In the genomic region with DNA sequence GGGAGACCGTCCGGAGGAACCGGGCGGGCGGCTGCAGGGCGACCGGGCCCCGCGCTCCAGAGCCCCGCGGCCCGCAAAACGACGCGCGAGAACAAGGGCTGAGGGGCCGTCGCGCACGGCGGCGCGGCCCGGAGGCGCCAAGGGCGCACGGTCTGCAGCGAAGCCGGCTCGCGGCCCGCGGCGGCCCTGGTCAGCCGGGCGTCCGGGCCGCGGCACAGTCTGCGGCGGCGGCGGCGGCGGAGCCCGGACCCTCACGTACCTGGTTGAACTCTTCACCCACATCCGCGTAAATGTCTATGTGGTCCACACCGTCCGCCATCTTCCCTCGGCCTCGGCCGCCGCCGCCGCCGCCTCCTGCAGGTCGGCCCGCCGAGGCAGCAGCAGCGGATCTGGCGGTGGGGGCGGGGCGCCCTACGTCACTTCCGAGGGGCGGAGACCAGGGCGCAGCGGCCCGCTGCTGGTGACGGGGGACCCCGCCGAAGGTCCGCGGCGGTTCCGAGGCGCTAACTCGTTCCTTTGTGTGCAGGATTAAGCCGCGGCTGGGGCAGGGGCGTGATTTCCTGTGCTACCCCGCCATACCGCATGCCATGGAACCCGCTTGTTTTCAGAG, we compare ENCODE assay signal across 8 mouse cellular contexts. TPM values are rescaled to one million over a fixed set of nuclear protein-coding genes. Genes with fewer than 3 reads are reported as not detected.
DNase-seq lines count a peak whose midpoint lies in the region; ATAC-seq and TF ChIP-seq lines count a peak whose summit lies in the region.

No protein-coding gene starts in this region.

- TF ChIP-seq CTCF in ES-Bruce4 (IDR thresholded peaks at IDR 0.05; ENCODE audit: low read depth, low read length) = no peak
- peak; percentile 14; the same call in 1 of the 2 replicates for TF ChIP-seq CTCF in heart, postnatal 0 days (IDR thresholded peaks at IDR 0.05; ENCODE audit: low read depth)

- peak overlapping the region; percentile 98 for H3K9ac ChIP-seq in ES-Bruce4 (ENCODE audit: low read depth, poor library complexity, severe bottlenecking)
- peak overlapping the region; percentile 100 for H3K9ac ChIP-seq in forebrain, embryonic 12.5 days
- peak overlapping the region; percentile 99 for H3K9ac ChIP-seq in heart, postnatal 0 days (replicated peaks; ENCODE audit: low read depth, low read length)
- H3K9ac ChIP-seq in liver, embryonic 15.5 days = peak overlapping the region; percentile 97
- H3K9ac ChIP-seq in neural tube, embryonic 11.5 days (ENCODE audit: low read length) = peak overlapping the region; percentile 99
- H3K9ac ChIP-seq in stomach, embryonic 16.5 days (ENCODE audit: low read length) = peak overlapping the region; percentile 100

- peak overlapping the region; percentile 90 for H3K4me3 ChIP-seq in ES-Bruce4 (ENCODE audit: low read depth, low read length)
- H3K4me3 ChIP-seq in forebrain, embryonic 12.5 days (replicated peaks) = peak overlapping the region; percentile 99
- peak overlapping the region; percentile 98 for H3K4me3 ChIP-seq in heart, postnatal 0 days (ENCODE audit: low read depth, low read length)
- H3K4me3 ChIP-seq in liver, embryonic 15.5 days (replicated peaks) = peak overlapping the region; percentile 99
- peak overlapping the region; percentile 92 for H3K4me3 ChIP-seq in neural tube, embryonic 11.5 days (ENCODE audit: low read depth, low read length)
- peak overlapping the region; percentile 90 for H3K4me3 ChIP-seq in stomach, embryonic 16.5 days (replicated peaks; ENCODE audit: low read length)

- no peaks in the 10 kb centered on the region for H3K9me3 ChIP-seq in ES-Bruce4 (replicated peaks; ENCODE audit: control insufficient read depth, insufficient read depth, low read length, poor library complexity, severe bottlenecking)
- no peaks in the 10 kb centered on the region for H3K9me3 ChIP-seq in forebrain, embryonic 12.5 days
- no peaks in the 10 kb centered on the region for H3K9me3 ChIP-seq in heart, postnatal 0 days (replicated peaks; ENCODE audit: control insufficient read depth, low read length)
- no peaks in the 10 kb centered on the region for H3K9me3 ChIP-seq in liver, embryonic 15.5 days (replicated peaks)
- H3K9me3 ChIP-seq in neural tube, embryonic 11.5 days (ENCODE audit: control insufficient read depth, low read length) = no peaks in the 10 kb centered on the region
- no peaks in the 10 kb centered on the region for H3K9me3 ChIP-seq in stomach, embryonic 16.5 days (replicated peaks; ENCODE audit: control insufficient read depth, low read length)

- no peak for TF ChIP-seq EP300 in ES-Bruce4 (IDR thresholded peaks at IDR 0.05; ENCODE audit: insufficient read depth, low read depth, low read length)
- TF ChIP-seq EP300 in heart, postnatal 0 days (IDR thresholded peaks at IDR 0.05; ENCODE audit: low read depth) = no peak

- no peaks in the 10 kb centered on the region for H3K36me3 ChIP-seq in ES-Bruce4 (ENCODE audit: control insufficient read depth, insufficient read depth, low read length, poor library complexity, severe bottlenecking)
- no peaks in the 10 kb centered on the region for H3K36me3 ChIP-seq in forebrain, embryonic 12.5 days (replicated peaks)
- no peaks in the 10 kb centered on the region for H3K36me3 ChIP-seq in heart, postnatal 0 days (replicated peaks; ENCODE audit: control insufficient read depth, insufficient read depth, low read length)
- H3K36me3 ChIP-seq in liver, embryonic 15.5 days (replicated peaks) = no peaks in the 10 kb centered on the region
- no peaks in the 10 kb centered on the region for H3K36me3 ChIP-seq in neural tube, embryonic 11.5 days (ENCODE audit: control insufficient read depth, insufficient read depth, low read length)
- no peaks in the 10 kb centered on the region for H3K36me3 ChIP-seq in stomach, embryonic 16.5 days (ENCODE audit: control insufficient read depth, insufficient read depth, low read length)

- peak overlapping the region; percentile 73 for H3K4me2 ChIP-seq in forebrain, embryonic 12.5 days
- peak overlapping the region; percentile 88 for H3K4me2 ChIP-seq in heart, postnatal 0 days (ENCODE audit: low read depth, low read length)
- H3K4me2 ChIP-seq in liver, embryonic 15.5 days = peak overlapping the region; percentile 87
- peak overlapping the region; percentile 45 for H3K4me2 ChIP-seq in neural tube, embryonic 11.5 days (ENCODE audit: low read depth)
- H3K4me2 ChIP-seq in stomach, embryonic 16.5 days (ENCODE audit: low read depth, low read length) = peak overlapping the region; percentile 77

- under 1% methylated on average over 67 of the region's 86 CpGs for WGBS in forebrain, embryonic 12.5 days
- under 1% methylated on average over 67 of the region's 86 CpGs for WGBS in heart, postnatal 0 days
- WGBS in liver, embryonic 15.5 days (ENCODE audit: insufficient replicate concordance) = under 1% methylated on average over 85 of the region's 86 CpGs
- 0% methylated on average over 72 of the region's 86 CpGs for WGBS in neural tube, embryonic 11.5 days
- WGBS in stomach, embryonic 16.5 days = under 1% methylated on average over 81 of the region's 86 CpGs

- H3K27ac ChIP-seq in ES-Bruce4 (ENCODE audit: insufficient read depth, low read length) = peak overlapping the region; percentile 22; the same call in 1 of the 2 replicates
- H3K27ac ChIP-seq in forebrain, embryonic 12.5 days = peak overlapping the region; percentile 94
- peak overlapping the region; percentile 97 for H3K27ac ChIP-seq in heart, postnatal 0 days (ENCODE audit: low read depth)
- peak overlapping the region; percentile 83 for H3K27ac ChIP-seq in liver, embryonic 15.5 days (replicated peaks)
- H3K27ac ChIP-seq in neural tube, embryonic 11.5 days (ENCODE audit: low read depth, low read length) = peak overlapping the region; percentile 85
- peak overlapping the region; percentile 92 for H3K27ac ChIP-seq in stomach, embryonic 16.5 days (ENCODE audit: low read length)

- H3K27me3 ChIP-seq in ES-Bruce4 (ENCODE audit: control insufficient read depth, insufficient read depth, low read length, poor library complexity, severe bottlenecking) = no peaks in the 10 kb centered on the region
- no peaks in the 10 kb centered on the region for H3K27me3 ChIP-seq in forebrain, embryonic 12.5 days
- no peaks in the 10 kb centered on the region for H3K27me3 ChIP-seq in heart, postnatal 0 days (ENCODE audit: control insufficient read depth, insufficient read depth, low read length)
- H3K27me3 ChIP-seq in liver, embryonic 15.5 days = no peaks in the 10 kb centered on the region
- H3K27me3 ChIP-seq in neural tube, embryonic 11.5 days (ENCODE audit: control insufficient read depth, insufficient read depth, low read length) = no peaks in the 10 kb centered on the region
- H3K27me3 ChIP-seq in stomach, embryonic 16.5 days (ENCODE audit: control insufficient read depth, insufficient read depth, low read length) = no peaks in the 10 kb centered on the region

- peak; percentile 85 for TF ChIP-seq POLR2A in ES-Bruce4 (IDR thresholded peaks at IDR 0.05; ENCODE audit: insufficient read depth, low read length)

- ATAC-seq in forebrain, embryonic 12.5 days (ENCODE audit: low FRiP score) = peak; percentile 98
- ATAC-seq in heart, postnatal 0 days (ENCODE audit: insufficient read depth, low read depth) = peak; percentile 98
- ATAC-seq in liver, embryonic 15.5 days (ENCODE audit: insufficient read depth) = peak; percentile 94
- ATAC-seq in neural tube, embryonic 11.5 days (ENCODE audit: insufficient read depth, low FRiP score, low TSS enrichment) = peak; percentile 95
- peak; percentile 97 for ATAC-seq in stomach, embryonic 16.5 days (ENCODE audit: insufficient read depth, low FRiP score)

- peak; percentile 84 for DNase-seq in c-Kit-positive CD71-positive TER-119-positive erythroid progenitor cells, embryonic 14.5 days (ENCODE audit: low spot score)
- DNase-seq in heart, postnatal 0 days (ENCODE audit: low spot score) = peak; percentile 88
- DNase-seq in kidney, postnatal 36 days = peak; percentile 96 to 99
- DNase-seq in neural tube, embryonic 11.5 days (ENCODE audit: low spot score) = peak; percentile 99

- peaks cover 2% of the 10 kb centered on the region for H3K4me1 ChIP-seq in ES-Bruce4 (ENCODE audit: control insufficient read depth, insufficient read depth, low read length)
- H3K4me1 ChIP-seq in forebrain, embryonic 12.5 days = peaks cover 17% of the 10 kb centered on the region
- peaks cover 7% of the 10 kb centered on the region for H3K4me1 ChIP-seq in heart, postnatal 0 days (ENCODE audit: control insufficient read depth, insufficient read depth)
- H3K4me1 ChIP-seq in liver, embryonic 15.5 days (replicated peaks) = peaks cover 33% of the 10 kb centered on the region
- H3K4me1 ChIP-seq in neural tube, embryonic 11.5 days (ENCODE audit: control insufficient read depth, insufficient read depth, low read length) = no peaks in the 10 kb centered on the region
- peaks cover 8% of the 10 kb centered on the region for H3K4me1 ChIP-seq in stomach, embryonic 16.5 days (ENCODE audit: control insufficient read depth, insufficient read depth, low read length)

RNA-seq across cellular contexts. Expression of a gene that starts 3.1 kb away (rescaled TPM):
- polyA plus RNA-seq in ES-Bruce4 (2011; ENCODE audit: insufficient read depth, insufficient read length, low read depth, missing spikeins) = 205 and 225 TPM in 2 replicates
- polyA plus RNA-seq in forebrain, embryonic 12.5 days (2016; fragmentation: Nextera tagmentation; extraction: Ambion mirVana) = 301 and 313 TPM in 2 replicates
- 57.8 and 82.3 TPM in 2 replicates for total RNA-seq in heart, postnatal 0 days (2014; rRNA removed; ENCODE audit: low replicate concordance)
- 53.2 and 55.7 TPM in 2 replicates for polyA plus RNA-seq in heart, postnatal 0 days (2015; fragmentation: Nextera tagmentation; extraction: Ambion mirVana)
- polyA plus RNA-seq in liver, embryonic 15.5 days (2015; fragmentation: Nextera tagmentation; extraction: Ambion mirVana) = 50.2 and 51.3 TPM in 2 replicates
- polyA plus RNA-seq in neural tube, embryonic 11.5 days (2014; fragmentation: Nextera tagmentation; extraction: Ambion mirVana) = 228 and 238 TPM in 2 replicates
- polyA plus RNA-seq in stomach, embryonic 16.5 days (2015; fragmentation: Nextera tagmentation; extraction: Ambion mirVana) = 121 and 123 TPM in 2 replicates

Comparison
In these comparisons a context has a peak if more than half of its experiments do, and no peak if none do; other contexts are left out.
1. Peak in every context shown above with its lines: DNase-seq, ATAC-seq, H3K4me3 ChIP-seq and H3K27ac ChIP-seq.
2. H3K27ac ChIP-seq: peak in every context shown above with its lines; median percentile 97 in heart, postnatal 0 days; 94 in forebrain, embryonic 12.5 days; 92 in stomach, embryonic 16.5 days; 85 in neural tube, embryonic 11.5 days; 83 in liver, embryonic 15.5 days; 22 in ES-Bruce4.